Mouse (Mus musculus): ENCODE measurements around the gene Cdk8. TPM values are rescaled to one million over a fixed set of nuclear protein-coding genes. Genes with fewer than 3 reads are reported as not detected.
"Not testable (repeated sequence)": the region's sequence is repeated elsewhere in the genome, so short reads cannot be mapped to it uniquely, and the experiment has no call there.

Cdk8 gene
- total RNA-seq (2017) = 35.8 and 42.7 TPM in 2 replicates

GRCm38 (mm10) chr5:146230864-146231654 is at the start of gene Cdk8:
Cdk8 (plus strand) TSS chr5:146231230.
- peak; percentile 85 to 88 for ATAC-seq (replicated peaks in 1 of 2; ENCODE audit: insufficient read depth in 1 of 2, low FRiP score in 2 of 2, low TSS enrichment in 1 of 2, low read depth in 1 of 2, poor library complexity in 2 of 2, severe bottlenecking in 2 of 2)

GRCm38 (mm10) chr5:146185204-146185603 is 45.8 kb upstream of the Cdk8 start, which contains the start of gene 1700001J03Rik:
1700001J03Rik (minus strand) TSS chr5:146185304.
- ATAC-seq (replicated peaks in 1 of 2; ENCODE audit: insufficient read depth in 1 of 2, low FRiP score in 2 of 2, low TSS enrichment in 1 of 2, low read depth in 1 of 2, poor library complexity in 2 of 2, severe bottlenecking in 2 of 2) = not testable (repeated sequence)

DNA sequence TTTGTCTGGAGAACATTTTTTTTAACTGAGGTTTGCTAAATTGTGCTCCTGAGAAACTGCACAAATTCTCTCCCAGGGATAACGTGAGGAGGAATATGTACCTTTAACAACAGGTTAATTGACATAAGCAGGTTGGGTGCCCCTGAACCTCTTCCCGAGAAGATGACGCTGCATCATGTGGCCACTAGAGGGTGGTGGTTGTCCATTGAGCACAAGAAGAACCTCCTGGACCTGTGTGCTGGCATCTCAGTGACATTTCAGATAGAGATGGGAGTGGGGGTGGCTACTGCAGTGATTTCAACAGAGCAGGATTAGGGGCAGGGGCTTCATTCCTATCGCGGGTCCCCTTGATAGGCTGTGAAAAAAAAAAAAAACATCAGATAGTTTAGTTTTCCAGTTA is 43.6 kb upstream of the Cdk8 start:
- ATAC-seq (replicated peaks in 1 of 2; ENCODE audit: insufficient read depth in 1 of 2, low FRiP score in 2 of 2, low TSS enrichment in 1 of 2, low read depth in 1 of 2, poor library complexity in 2 of 2, severe bottlenecking in 2 of 2) = peak in 1 of 2 experiments; percentile 49; a peak in 1 of 4 replicates

GRCm38 (mm10) chr5:146188144-146188543 is 42.9 kb upstream of the Cdk8 start:
- 0 out of 4 replicates have a peak, but pooled peaks of 1 of the 2 experiments have one; percentile 27 for ATAC-seq (replicated peaks in 1 of 2; ENCODE audit: insufficient read depth in 1 of 2, low FRiP score in 2 of 2, low TSS enrichment in 1 of 2, low read depth in 1 of 2, poor library complexity in 2 of 2, severe bottlenecking in 2 of 2)

DNA sequence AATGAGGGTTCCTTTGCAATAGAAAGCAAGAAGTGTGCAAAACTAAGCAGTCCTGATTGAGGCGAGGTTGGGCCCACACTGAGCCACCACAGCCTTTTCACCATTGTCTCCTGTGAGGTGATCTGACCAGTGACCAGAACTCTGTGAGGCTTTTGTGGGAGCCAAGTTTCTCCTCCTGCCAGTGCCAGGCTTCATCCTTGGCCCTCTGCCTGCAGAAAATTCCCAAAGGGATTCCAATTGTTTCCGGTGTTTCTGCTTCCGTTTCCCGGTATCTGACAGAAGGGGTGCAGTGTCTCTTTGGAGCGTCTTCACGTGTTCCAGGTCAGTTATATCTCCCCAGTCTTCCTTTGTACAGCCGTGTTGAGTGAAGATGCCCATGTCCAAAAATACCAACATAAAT is 42.3 kb upstream of the Cdk8 start:
- ATAC-seq (replicated peaks in 1 of 2; ENCODE audit: insufficient read depth in 1 of 2, low FRiP score in 2 of 2, low TSS enrichment in 1 of 2, low read depth in 1 of 2, poor library complexity in 2 of 2, severe bottlenecking in 2 of 2) = no peak

GRCm38 (mm10) chr5:146190093-146190492 is 40.9 kb upstream of the Cdk8 start:
- ATAC-seq (replicated peaks in 1 of 2; ENCODE audit: insufficient read depth in 1 of 2, low FRiP score in 2 of 2, low TSS enrichment in 1 of 2, low read depth in 1 of 2, poor library complexity in 2 of 2, severe bottlenecking in 2 of 2) = no peak

DNA sequence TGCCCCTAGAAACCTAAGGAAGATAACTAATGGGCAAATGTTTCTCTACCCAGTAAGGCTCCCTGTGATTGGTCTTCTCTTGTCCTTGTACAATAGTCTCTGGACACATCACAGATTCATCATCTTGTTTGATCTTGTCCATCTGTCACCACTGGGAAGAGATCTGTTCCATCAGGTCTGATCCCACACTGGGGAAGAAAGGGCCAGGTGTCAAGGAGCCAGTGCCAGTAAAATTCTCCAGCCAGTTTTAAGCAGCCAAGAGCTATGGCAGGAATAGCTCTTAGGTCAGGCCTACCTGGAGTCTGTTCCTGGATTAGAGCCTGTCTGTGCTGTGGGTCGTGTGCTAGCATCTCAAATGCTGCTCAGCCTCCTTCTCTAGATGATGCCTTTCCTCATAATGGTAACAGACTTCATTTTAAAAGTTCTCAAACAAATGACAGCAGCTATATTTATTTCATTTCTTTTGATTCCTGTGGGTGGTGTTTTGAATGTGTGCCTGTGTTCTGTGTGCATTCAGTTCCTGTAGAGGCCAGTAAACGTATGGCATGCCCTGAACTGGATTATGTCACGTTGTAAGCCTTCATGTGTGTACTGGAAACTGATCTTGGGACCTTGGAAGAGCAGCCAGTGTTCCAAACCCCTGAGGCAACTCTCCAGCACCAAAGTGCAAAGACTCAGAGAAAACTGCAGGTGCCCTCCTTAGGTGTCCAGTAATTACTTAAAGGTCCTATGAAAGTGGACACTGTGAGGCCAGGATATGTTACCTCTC is 40.3 kb upstream of the Cdk8 start:
- ATAC-seq (replicated peaks in 1 of 2; ENCODE audit: insufficient read depth in 1 of 2, low FRiP score in 2 of 2, low TSS enrichment in 1 of 2, low read depth in 1 of 2, poor library complexity in 2 of 2, severe bottlenecking in 2 of 2) = no peak

DNA sequence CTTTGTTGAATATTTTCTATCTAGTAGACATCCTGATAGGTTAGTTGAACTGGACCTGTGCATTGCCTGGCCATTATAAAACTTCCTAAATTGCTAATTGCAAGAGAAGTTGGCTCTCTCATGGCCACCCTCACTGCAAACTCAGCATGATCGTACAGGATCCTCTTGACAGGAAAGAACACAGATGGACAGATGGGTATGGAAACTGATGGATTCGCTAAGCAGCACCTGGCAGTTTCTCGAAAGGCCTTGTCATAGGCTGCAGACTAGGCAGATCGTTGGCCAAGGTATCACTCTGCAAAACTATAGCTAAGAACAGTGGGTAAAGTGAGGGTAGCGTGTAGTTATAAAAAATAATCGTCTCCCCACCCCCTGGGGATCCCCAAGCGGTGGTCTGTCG is 37.7 kb upstream of the Cdk8 start:
- ATAC-seq (replicated peaks in 1 of 2; ENCODE audit: insufficient read depth in 1 of 2, low FRiP score in 2 of 2, low TSS enrichment in 1 of 2, low read depth in 1 of 2, poor library complexity in 2 of 2, severe bottlenecking in 2 of 2) = no peak

- ATAC-seq (replicated peaks in 1 of 2; ENCODE audit: insufficient read depth in 1 of 2, low FRiP score in 2 of 2, low TSS enrichment in 1 of 2, low read depth in 1 of 2, poor library complexity in 2 of 2, severe bottlenecking in 2 of 2) = no peak
Measured at GRCm38 (mm10) chr5:146199073-146199472, 32.0 kb upstream of the Cdk8 start.

- peak in 1 of 2 experiments; percentile 53; a peak in 2 of 4 replicates for ATAC-seq (replicated peaks in 1 of 2; ENCODE audit: insufficient read depth in 1 of 2, low FRiP score in 2 of 2, low TSS enrichment in 1 of 2, low read depth in 1 of 2, poor library complexity in 2 of 2, severe bottlenecking in 2 of 2)
Measured at GRCm38 (mm10) chr5:146199540-146199939, 31.5 kb upstream of the Cdk8 start.

DNA sequence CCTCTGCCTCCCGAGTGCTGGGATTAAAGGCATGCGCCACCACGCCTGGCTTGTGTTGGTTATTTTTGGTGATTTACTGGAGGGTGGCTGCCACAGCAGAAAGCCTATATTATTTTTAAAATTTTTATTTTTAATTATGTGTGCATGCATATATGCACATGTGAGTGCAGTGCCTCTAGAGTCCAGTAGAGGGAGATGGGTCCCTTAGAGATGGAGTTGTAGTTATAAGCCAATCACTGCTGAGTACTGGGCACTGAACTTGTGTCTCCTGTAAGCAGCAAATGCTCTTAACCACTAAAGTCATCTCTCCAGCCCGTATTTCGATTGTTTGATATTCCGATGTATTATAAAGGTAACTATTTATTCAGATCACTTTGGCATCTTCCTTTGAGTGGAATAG is 30.4 kb upstream of the Cdk8 start:
- ATAC-seq (replicated peaks in 1 of 2; ENCODE audit: insufficient read depth in 1 of 2, low FRiP score in 2 of 2, low TSS enrichment in 1 of 2, low read depth in 1 of 2, poor library complexity in 2 of 2, severe bottlenecking in 2 of 2) = no peak

DNA sequence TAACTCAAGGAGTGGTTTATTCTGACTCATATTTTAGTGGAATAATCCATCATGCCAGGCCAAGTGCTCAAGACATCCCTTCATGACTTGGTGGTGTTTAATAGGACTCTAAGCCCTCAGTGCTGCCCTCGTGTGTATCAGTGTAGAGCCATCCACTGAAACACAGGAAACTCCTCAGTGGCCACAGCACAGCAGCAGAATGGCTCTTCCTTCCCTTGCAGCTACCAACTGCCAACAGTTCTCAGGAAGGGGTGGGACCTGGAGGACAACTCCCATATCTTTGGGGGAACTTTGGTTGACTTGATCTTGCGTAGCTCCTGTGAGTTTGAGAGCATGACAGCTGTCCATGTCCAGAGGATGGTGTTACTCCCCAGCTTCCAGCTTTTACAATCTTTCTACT is 27.1 kb upstream of the Cdk8 start:
- peak; percentile 47 to 66; a peak in 3 of 4 replicates for ATAC-seq (replicated peaks in 1 of 2; ENCODE audit: insufficient read depth in 1 of 2, low FRiP score in 2 of 2, low TSS enrichment in 1 of 2, low read depth in 1 of 2, poor library complexity in 2 of 2, severe bottlenecking in 2 of 2)

GRCm38 (mm10) chr5:146205537-146205936 is 25.5 kb upstream of the Cdk8 start:
- no peak for ATAC-seq (replicated peaks in 1 of 2; ENCODE audit: insufficient read depth in 1 of 2, low FRiP score in 2 of 2, low TSS enrichment in 1 of 2, low read depth in 1 of 2, poor library complexity in 2 of 2, severe bottlenecking in 2 of 2)

DNA sequence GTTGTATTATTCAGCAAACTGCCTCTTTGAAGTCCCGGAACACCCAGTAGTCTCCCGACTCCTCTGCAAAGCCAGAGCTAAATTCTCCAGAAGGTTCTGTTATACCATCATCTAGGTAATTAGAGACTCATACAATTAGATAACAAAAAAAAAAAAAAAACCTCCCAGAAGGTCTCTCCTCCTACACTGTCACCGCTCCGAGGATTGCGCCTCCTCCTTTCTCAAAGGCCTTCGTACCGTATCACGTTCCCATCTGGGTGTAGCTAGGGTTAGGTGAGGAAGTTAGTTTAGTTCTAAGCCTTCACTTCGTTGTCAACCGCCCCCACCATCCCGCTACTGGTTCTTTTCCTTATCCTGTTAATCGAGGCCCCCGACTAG is 10.5 kb upstream of the Cdk8 start:
- peak; percentile 66 to 74 for ATAC-seq (replicated peaks in 1 of 2; ENCODE audit: insufficient read depth in 1 of 2, low FRiP score in 2 of 2, low TSS enrichment in 1 of 2, low read depth in 1 of 2, poor library complexity in 2 of 2, severe bottlenecking in 2 of 2)

DNA sequence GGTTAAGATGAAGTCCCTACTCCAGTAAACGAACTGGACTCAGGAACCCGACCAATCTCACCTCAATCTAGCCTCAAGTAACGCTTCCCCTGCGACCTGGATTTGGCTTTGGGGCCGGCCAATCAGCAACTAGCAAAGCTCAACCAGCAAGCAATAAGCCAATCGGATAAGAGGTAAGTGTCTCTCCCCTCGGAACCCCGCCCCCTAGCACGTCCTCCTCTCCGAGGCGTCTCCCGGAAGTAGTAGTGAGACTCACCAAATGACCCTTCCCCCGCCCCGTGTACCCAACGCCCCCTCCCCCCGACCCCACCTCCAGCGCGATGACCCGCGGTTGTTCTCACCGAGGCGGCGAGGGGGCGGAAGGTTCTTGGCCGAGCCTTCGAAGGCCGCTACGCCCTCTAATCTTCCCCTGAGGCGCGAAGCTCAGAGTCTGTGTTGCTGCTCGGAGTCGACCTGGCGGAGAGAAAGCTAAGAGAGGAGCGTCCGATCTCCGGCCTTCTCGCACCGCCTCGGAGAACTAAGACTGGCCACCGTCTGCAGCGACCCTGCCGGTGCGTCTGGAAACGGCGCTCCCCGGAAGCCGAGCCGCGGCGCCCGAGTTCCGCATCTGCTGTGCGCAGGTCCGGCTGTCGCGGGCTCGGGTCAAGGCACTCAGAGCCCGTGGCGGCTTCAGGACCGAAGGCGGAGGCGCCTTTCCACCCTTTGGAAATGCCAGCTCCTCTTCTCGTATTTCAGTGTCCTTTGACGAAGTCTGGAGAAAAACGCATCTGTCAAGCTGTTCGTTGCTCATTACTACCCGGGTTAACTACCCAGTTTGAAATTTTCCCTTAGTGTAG is 9.9 kb upstream of the Cdk8 start, which contains the start of gene Rnf6:
TSS of gene Rnf6 (minus strand) at position 677 of the 836 bp plus-strand sequence.
- peak; percentile 99 to 100 for ATAC-seq (replicated peaks in 1 of 2; ENCODE audit: insufficient read depth in 1 of 2, low FRiP score in 2 of 2, low TSS enrichment in 1 of 2, low read depth in 1 of 2, poor library complexity in 2 of 2, severe bottlenecking in 2 of 2)

GRCm38 (mm10) chr5:146221722-146222121 is 9.3 kb upstream of the Cdk8 start:
- ATAC-seq (replicated peaks in 1 of 2; ENCODE audit: insufficient read depth in 1 of 2, low FRiP score in 2 of 2, low TSS enrichment in 1 of 2, low read depth in 1 of 2, poor library complexity in 2 of 2, severe bottlenecking in 2 of 2) = no peak

GRCm38 (mm10) chr5:146223786-146224185 is 7.2 kb upstream of the Cdk8 start:
- no peak for ATAC-seq (replicated peaks in 1 of 2; ENCODE audit: insufficient read depth in 1 of 2, low FRiP score in 2 of 2, low TSS enrichment in 1 of 2, low read depth in 1 of 2, poor library complexity in 2 of 2, severe bottlenecking in 2 of 2)
